Mouse (Mus musculus) hindlimb bud, embryonic 11.5 days (tissue): ENCODE measurements around the gene Zp2.

Experiments
- DNase-seq: peaks from one replicate; pipeline ENCODE4 v3.0.0-alpha.2; 2012; ENCODE audit warnings: low read depth, low spot score; ENCODE audit errors: extremely low spot score

Gene Zp2

GRCm38 (mm10) chr7:120150257-120150656 is 5.2 kb upstream of the Zp2 start:
- no peak for DNase-seq

DNA sequence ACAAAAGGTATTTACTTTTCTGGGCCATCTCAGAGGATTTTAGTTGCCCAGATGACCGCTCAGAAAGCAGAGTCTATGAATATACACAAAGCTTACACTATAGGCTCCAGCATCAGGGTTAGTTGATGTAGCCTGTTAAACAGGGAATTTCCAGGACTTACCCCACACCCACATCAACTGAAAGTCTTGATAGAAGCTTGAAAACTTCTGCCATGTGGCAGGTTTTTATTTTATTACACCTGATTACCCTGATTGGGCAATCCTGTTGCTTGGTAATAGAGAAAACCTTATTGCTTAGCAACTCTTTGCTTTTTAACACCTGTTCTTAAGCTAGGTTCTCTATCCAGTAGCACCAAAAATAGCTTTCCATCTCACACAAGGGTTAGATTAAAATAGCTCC is 2.3 kb downstream of the Zp2 start:
- DNase-seq: no peak

DNA sequence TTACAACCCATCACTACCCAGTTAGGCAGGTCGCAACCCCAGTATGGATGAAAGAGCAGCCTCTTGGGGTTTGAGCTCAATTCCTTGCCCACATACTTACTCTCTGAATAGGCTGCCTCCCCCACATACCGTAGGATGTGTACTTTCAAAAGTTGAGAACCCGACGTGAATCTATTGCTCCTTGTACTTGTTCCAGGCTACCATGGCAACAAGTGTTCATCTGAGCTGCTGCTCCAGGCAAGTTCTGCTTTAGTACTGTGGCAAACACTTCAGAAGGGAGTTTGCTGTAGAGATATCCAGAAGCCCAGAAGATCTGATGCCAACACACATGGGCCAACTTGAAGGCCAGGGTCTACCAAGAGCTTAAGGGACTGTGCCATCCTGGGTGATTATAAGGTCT is 16.1 kb downstream of the Zp2 start:
- no peak for DNase-seq

GRCm38 (mm10) chr7:120127686-120128059 is 17.4 kb downstream of the Zp2 start:
- no peak for DNase-seq

DNA sequence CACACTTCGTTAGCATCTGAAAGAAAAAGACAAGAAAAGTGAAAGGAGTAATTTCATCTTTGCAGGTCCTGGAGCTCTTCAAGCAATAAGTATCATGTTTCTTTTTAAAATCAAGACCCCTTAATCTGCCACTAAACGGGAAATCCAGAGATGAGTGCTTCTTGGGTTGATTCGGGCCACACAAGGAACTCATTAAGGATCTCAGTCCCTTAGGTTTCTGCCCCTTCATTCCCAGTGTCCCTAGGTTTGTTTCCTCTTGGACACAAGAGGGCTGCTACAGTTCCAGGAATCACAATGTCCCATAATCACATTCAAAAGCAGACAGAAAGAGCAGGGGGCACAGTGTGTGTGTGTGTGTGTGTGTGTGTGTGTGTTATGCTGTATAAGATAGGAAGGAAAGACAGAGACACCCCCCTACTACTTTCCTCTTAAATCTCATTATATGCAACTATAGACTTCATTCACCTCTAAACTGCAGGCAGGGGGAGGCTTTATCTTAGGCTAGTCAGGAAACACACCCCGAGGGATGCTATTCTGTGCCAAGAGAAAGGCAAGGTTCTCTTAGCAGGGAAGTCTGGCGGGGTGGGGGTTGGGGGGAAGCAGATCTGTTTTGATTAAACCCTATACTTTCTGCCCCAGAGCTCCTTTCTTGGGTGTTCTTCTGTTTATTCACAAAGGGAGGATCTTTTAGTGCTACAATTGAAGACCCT is 18.0 kb downstream of the Zp2 start:
- no peak for DNase-seq

DNA sequence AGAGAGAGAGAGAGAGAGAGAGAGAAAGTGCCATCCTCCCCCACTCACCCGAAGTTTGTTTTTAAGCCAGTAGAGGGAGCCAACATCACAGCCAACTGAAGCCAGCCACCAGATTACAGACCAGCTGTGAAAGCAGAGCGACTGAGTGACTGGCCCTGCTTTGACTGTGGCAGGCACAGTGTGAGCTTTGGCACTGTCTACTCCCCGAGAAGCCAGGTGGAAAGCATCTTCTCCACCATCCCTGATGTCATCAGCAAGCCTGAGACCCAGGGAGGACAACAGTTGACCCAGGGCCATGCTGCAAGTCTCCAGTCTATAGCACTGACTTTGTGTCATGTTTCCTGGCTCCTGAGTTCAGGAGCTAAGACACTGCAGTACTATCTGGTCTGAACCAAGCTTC is 20.2 kb downstream of the Zp2 start:
- no peak for DNase-seq

GRCm38 (mm10) chr7:120123776-120124175 is 21.3 kb downstream of the Zp2 start:
- DNase-seq: no peak

DNA sequence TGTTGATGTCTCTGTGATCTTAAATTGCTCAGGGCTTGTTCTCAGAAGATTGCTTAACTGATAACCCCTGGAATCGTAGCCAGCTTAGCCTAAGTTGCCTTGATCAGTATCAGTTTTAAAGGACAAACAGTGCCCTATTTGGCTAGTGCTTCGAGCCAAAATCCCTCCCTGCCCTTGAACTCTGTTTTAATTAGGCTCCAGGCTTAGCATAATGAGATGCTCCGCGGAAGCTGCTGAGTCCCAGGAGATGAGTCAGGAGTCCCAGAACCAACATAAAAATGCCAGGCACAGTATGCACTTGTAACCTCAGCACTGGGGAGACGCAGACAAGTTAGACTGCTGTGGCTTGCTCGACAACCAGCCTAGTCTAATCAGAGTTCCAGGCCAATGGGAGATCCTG is 27.6 kb downstream of the Zp2 start:
- DNase-seq: no peak

DNA sequence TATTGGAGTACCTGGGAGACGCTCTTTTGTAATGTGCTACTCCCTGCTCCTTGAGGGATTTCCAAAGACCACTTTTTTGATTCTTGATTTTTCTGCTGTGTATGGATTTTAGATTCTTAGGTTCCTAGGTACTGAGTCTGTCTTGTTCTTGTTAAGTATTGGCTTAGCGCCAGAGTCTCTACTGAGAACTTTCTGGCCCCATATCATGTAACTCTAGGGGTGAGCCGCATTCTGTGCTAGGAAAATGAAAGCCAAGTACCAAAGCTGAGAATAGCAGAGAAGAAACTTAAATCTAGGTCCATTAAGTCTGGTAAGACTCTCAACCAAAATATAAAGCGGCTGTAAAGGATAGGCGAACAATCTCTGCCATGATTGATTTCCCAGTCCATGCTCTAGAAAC is 28.1 kb downstream of the Zp2 start:
- no peak for DNase-seq

GRCm38 (mm10) chr7:120109676-120110075 is 35.4 kb downstream of the Zp2 start:
- no peak for DNase-seq

GRCm38 (mm10) chr7:120106356-120106755 is 38.7 kb downstream of the Zp2 start:
- DNase-seq: no peak

DNA sequence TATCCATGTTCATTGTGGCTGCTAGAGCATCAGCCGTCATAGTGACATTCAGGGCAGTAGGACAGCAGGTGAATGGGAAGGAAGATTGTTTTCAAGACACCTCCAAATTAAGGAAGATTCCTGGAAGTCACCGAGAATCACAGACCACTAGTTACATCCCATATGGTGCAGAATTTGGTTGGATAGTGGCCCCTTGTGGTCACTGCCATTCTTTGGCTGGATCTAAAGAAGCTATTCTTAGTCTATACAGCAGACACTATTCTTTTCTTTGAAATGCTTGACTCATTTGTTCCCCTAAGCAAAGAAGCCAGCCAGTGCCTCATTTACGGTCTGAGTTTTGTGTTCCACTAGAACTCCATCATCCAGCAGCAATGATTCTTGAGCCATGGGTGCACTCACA is 40.1 kb downstream of the Zp2 start:
- DNase-seq: no peak

DNA sequence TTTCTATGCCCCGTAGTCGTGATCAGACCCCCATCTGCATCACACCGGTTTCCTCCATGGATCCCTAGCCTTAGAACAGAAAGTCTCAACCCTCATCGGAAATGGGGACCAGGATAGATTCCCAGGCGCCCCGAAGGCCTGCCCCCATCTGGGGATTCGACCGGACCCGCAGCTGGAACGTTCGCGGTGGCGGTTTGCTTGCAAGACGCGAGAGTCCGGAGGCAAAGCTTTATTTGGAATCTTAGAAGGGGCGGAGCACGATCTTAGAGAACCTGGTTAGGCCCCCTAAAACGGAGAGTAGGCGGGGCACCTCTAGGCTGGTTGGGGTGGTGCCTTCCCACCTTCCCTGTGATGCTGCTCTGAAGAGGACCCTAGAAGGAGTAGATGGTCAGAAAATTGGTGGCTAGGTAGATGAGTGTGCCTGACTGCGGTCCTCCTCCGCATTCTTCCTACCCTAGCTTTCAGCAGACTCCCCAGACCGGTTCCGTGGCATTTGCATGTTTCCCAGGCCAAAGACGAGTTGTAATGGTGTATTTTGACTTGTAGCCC is 42.0 kb downstream of the Zp2 start:
- DNase-seq: no peak

DNA sequence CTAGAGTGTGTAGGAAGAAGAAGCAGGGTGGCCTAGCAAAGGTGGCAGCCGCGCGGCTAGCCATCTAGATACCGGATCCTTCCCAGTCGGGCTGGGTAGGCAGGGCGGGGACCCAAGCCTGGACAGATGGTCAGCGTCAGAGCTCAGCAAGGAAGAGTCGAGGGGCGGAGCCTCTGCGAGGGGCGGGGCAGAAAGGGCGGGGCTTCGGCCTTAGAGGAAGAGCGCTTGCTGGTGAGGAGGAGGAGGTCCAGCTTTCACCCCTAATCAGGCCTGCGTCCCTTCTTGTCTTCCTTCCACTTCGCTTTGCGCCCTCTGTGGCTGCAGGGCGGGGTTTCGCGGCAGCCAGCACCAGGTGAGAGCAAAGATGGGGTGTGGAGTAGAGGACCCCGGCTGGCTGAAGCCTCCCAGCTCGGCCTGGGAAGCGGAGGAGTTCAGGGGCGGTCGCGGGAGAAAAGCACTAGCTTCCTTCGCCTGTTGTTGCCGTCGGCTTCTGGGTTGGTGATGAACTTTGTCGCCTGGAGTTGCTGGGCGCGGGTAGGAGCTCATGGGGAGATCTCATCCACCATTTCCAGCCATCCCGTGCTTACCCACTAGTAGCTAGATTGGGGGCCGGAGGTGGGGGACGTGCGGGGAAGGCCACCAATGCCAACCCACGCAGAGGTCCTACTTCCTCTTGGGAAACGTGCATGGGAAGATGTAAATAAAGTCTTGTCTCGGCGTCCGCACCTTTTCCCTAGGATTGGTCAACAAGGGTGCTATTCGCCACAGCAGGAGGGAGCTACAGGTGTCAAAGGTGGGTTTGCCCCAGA is 42.7 kb downstream of the Zp2 start, which contains the start of gene Tmem159:
TSS of gene Tmem159 (plus strand) at position 190 of the 809 bp plus-strand sequence.
- no peak for DNase-seq

GRCm38 (mm10) chr7:120098403-120098802 is 46.7 kb downstream of the Zp2 start:
- DNase-seq: no peak

GRCm38 (mm10) chr7:120097845-120098244 is 47.2 kb downstream of the Zp2 start:
- peak; percentile 50 for DNase-seq

DNA sequence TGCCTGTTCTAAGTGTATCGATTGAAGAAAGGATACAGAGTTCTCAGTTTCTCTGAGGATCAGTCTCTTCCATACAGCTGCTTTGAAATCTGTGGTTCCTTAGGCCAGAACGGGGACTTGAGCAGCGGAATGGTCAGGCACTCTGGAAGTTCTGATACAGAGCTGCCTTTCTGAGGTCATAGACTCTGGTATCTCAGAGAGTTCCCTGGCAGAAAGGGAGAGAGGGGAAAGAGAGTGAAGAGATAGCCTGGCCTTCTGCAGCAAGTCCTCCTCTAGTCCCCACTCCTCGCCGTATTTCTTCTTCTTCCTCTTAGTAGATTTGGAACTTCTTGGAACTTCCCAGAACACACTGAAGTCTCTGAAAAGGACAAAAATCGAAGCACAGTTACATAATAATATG is 49.9 kb downstream of the Zp2 start, which contains the start of gene Dnah3:
TSS of gene Dnah3 (minus strand) at position 101 of the 400 bp plus-strand sequence.
- no peak for DNase-seq

DNA sequence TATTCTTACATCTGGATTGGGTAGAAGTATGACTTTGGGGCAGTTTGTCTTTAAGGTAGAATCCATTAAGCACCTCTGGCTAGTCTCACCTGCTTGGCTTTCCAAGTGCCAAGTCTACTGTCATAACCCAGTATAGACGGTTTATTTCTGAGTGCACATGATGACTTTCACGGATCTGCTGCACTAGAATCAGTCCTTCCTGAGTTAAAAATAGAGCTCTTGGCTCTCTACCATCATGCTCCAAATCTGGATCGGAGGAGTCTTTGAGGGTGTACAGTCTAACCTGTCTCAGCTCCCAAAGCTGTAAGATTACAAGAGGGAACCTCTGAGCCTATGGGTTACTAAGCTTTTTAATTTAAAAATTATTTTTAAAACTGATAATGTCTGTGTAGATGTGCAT is 50.9 kb downstream of the Zp2 start:
- no peak for DNase-seq

DNA sequence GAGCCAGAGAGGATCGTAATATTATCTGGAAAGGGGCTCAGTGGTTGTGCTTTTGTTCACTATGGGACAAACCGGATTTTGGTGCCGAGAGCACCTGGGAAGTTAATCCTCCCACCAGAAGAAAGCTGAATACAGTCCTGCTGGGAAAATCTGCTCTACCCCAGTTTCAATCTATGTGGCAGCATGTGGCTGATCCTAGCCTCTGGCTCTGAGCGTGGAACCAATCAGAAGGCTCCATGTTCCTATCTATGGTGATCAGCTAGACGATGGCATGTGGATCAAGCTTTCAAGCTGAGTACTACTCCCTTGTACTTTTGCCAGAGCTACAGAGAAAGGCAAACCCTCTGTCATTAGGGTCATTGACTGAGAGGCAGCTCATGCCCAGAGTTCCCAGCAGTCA is 52.1 kb downstream of the Zp2 start:
- no peak for DNase-seq

GRCm38 (mm10) chr7:120080177-120080576 is 64.9 kb downstream of the Zp2 start:
- DNase-seq: no peak
